Mouse (Mus musculus): ENCODE measurements around the gene Nol9. TPM values are rescaled to one million over a fixed set of nuclear protein-coding genes. Genes with fewer than 3 reads are reported as not detected.

The Nol9 gene
- total and polyA plus RNA-seq, 2 experiments from 2014 or later, result 17.1 to 33.0 TPM

GRCm38 (mm10) chr4:152101921-152102320 is 62.8 kb downstream of the Nol9 start:
- H3K4me3 ChIP-seq (ENCODE audit: low read length), result no peak overlapping the region
- ATAC-seq, result no peak
- no peak for TF ChIP-seq CTCF (IDR thresholded peaks at IDR 0.05; ENCODE audit: low read depth)
- H3K4me1 ChIP-seq (ENCODE audit: insufficient read depth, low read length), result no peaks in the 10 kb centered on the region
- H3K4me2 ChIP-seq (ENCODE audit: low read depth, low read length), result no peak overlapping the region
- peaks cover 10% of the 10 kb centered on the region; the same call in 1 of the 2 replicates for H3K36me3 ChIP-seq (ENCODE audit: insufficient read depth, low read length)
- WGBS, result 93% methylated on average over 16 of the region's 16 CpGs
- H3K9me3 ChIP-seq (ENCODE audit: low read length), result no peaks in the 10 kb centered on the region
- no peak for DNase-seq (ENCODE audit: low spot score)
- no peaks in the 10 kb centered on the region for H3K27me3 ChIP-seq (ENCODE audit: insufficient read depth, low read length)
- no peak overlapping the region for H3K9ac ChIP-seq (replicated peaks; ENCODE audit: low read length)
- no peak overlapping the region for H3K27ac ChIP-seq

- Histone ChIP-seq H3K27me3 (ENCODE audit: insufficient read depth, low read length) (no peaks in the 10 kb centered on the region), H3K9me3 (ENCODE audit: low read length) (no peaks in the 10 kb centered on the region), H3K27ac (no peak overlapping the region), H3K36me3 (ENCODE audit: insufficient read depth, low read length) (peaks cover 10% of the 10 kb centered on the region; the same call in 1 of the 2 replicates), H3K9ac (replicated peaks; ENCODE audit: low read length) (no peak overlapping the region), H3K4me3 (ENCODE audit: low read length) (no peak overlapping the region), H3K4me2 (ENCODE audit: low read depth, low read length) (no peak overlapping the region), H3K4me1 (ENCODE audit: insufficient read depth, low read length) (peaks cover 5% of the 10 kb centered on the region; the same call in 1 of the 2 replicates)
- WGBS, result 38% methylated on average over 7 of the region's 7 CpGs
- TF ChIP-seq CTCF (IDR thresholded peaks at IDR 0.05; ENCODE audit: low read depth), result peak; percentile 89
- ATAC-seq (no peak), DNase-seq (ENCODE audit: low spot score) (peak; percentile 68)
Measured at GRCm38 (mm10) chr4:152103025-152103424, 63.9 kb downstream of the Nol9 start.

GRCm38 (mm10) chr4:152106746-152107145 is 67.6 kb downstream of the Nol9 start:
- H3K27me3 ChIP-seq (ENCODE audit: insufficient read depth, low read length), result no peaks in the 10 kb centered on the region
- WGBS, result 62% methylated on average over 9 of the region's 9 CpGs
- H3K9ac ChIP-seq (replicated peaks; ENCODE audit: low read length), result no peak overlapping the region
- peaks cover 10% of the 10 kb centered on the region; the same call in 1 of the 2 replicates for H3K36me3 ChIP-seq (ENCODE audit: insufficient read depth, low read length)
- peaks cover 14% of the 10 kb centered on the region for H3K4me1 ChIP-seq (ENCODE audit: insufficient read depth, low read length)
- peak; percentile 41; the same call in 1 of the 2 replicates for TF ChIP-seq CTCF (IDR thresholded peaks at IDR 0.05; ENCODE audit: low read depth)
- ATAC-seq (no peak), DNase-seq (ENCODE audit: low spot score) (no peak)
- no peaks in the 10 kb centered on the region for H3K9me3 ChIP-seq (ENCODE audit: low read length)
- H3K4me3 ChIP-seq (ENCODE audit: low read length), result no peak overlapping the region
- no peak overlapping the region for H3K27ac ChIP-seq
- no peak overlapping the region for H3K4me2 ChIP-seq (ENCODE audit: low read depth, low read length)

GRCm38 (mm10) chr4:152107493-152107892 is 68.4 kb downstream of the Nol9 start:
- Histone ChIP-seq H3K27me3 (ENCODE audit: insufficient read depth, low read length) (no peaks in the 10 kb centered on the region), H3K9ac (replicated peaks; ENCODE audit: low read length) (peak overlapping the region; percentile 6; the same call in 1 of the 2 replicates), H3K4me3 (ENCODE audit: low read length) (peak overlapping the region; percentile 24), H3K36me3 (ENCODE audit: insufficient read depth, low read length) (peaks cover 16% of the 10 kb centered on the region; the same call in 1 of the 2 replicates), H3K4me2 (ENCODE audit: low read depth, low read length) (peak overlapping the region; percentile 52), H3K9me3 (ENCODE audit: low read length) (no peaks in the 10 kb centered on the region), H3K4me1 (ENCODE audit: insufficient read depth, low read length) (peaks cover 14% of the 10 kb centered on the region), H3K27ac (peak overlapping the region; percentile 54)
- no peak for TF ChIP-seq CTCF (IDR thresholded peaks at IDR 0.05; ENCODE audit: low read depth)
- DNase-seq (ENCODE audit: low spot score), result peak; percentile 45
- WGBS, result 14% methylated on average over 24 of the region's 24 CpGs
- ATAC-seq, result peak; percentile 46

GRCm38 (mm10) chr4:152107971-152108509 is 68.9 kb downstream of the Nol9 start:
- Histone ChIP-seq H3K4me1 (ENCODE audit: insufficient read depth, low read length) (peaks cover 14% of the 10 kb centered on the region), H3K4me2 (ENCODE audit: low read depth, low read length) (peak overlapping the region; percentile 52), H3K27ac (peak overlapping the region; percentile 54), H3K9ac (replicated peaks; ENCODE audit: low read length) (peak overlapping the region; percentile 6), H3K4me3 (ENCODE audit: low read length) (peak overlapping the region; percentile 24), H3K9me3 (ENCODE audit: low read length) (no peaks in the 10 kb centered on the region), H3K36me3 (ENCODE audit: insufficient read depth, low read length) (peaks cover 16% of the 10 kb centered on the region; the same call in 1 of the 2 replicates), H3K27me3 (ENCODE audit: insufficient read depth, low read length) (no peaks in the 10 kb centered on the region)
- WGBS, result 17% methylated on average over 30 of the region's 30 CpGs
- ATAC-seq, result peak; percentile 92
- peak; percentile 90 for DNase-seq (ENCODE audit: low spot score)
- no peak for TF ChIP-seq CTCF (IDR thresholded peaks at IDR 0.05; ENCODE audit: low read depth)

GRCm38 (mm10) chr4:152108673-152109072 is 69.6 kb downstream of the Nol9 start:
- Histone ChIP-seq H3K4me2 (ENCODE audit: low read depth, low read length) (peak overlapping the region; percentile 52), H3K4me1 (ENCODE audit: insufficient read depth, low read length) (peaks cover 14% of the 10 kb centered on the region), H3K27me3 (ENCODE audit: insufficient read depth, low read length) (no peaks in the 10 kb centered on the region), H3K4me3 (ENCODE audit: low read length) (peak overlapping the region; percentile 24), H3K9me3 (ENCODE audit: low read length) (no peaks in the 10 kb centered on the region), H3K27ac (peak overlapping the region; percentile 54), H3K36me3 (ENCODE audit: insufficient read depth, low read length) (peaks cover 17% of the 10 kb centered on the region), H3K9ac (replicated peaks; ENCODE audit: low read length) (peak overlapping the region; percentile 6; the same call in 1 of the 2 replicates)
- DNase-seq (ENCODE audit: low spot score), result no peak
- WGBS, result 74% methylated on average over 5 of the region's 5 CpGs
- no peak for TF ChIP-seq CTCF (IDR thresholded peaks at IDR 0.05; ENCODE audit: low read depth)
- ATAC-seq, result no peak

GRCm38 (mm10) chr4:152109509-152109908 is 70.4 kb downstream of the Nol9 start:
- Histone ChIP-seq H3K9me3 (ENCODE audit: low read length) (no peaks in the 10 kb centered on the region), H3K4me1 (ENCODE audit: insufficient read depth, low read length) (peaks cover 14% of the 10 kb centered on the region), H3K27ac (no peak overlapping the region), H3K4me3 (ENCODE audit: low read length) (no peak overlapping the region), H3K27me3 (ENCODE audit: insufficient read depth, low read length) (0 out of 2 replicates have a peak, but pooled peaks cover 7% of the 10 kb centered on the region), H3K36me3 (ENCODE audit: insufficient read depth, low read length) (peaks cover 14% of the 10 kb centered on the region), H3K4me2 (ENCODE audit: low read depth, low read length) (no peak overlapping the region), H3K9ac (replicated peaks; ENCODE audit: low read length) (no peak overlapping the region)
- ATAC-seq (no peak), DNase-seq (ENCODE audit: low spot score) (no peak)
- WGBS, result 90% methylated on average over 3 of the region's 3 CpGs
- TF ChIP-seq CTCF (IDR thresholded peaks at IDR 0.05; ENCODE audit: low read depth), result peak; percentile 12; the same call in 1 of the 2 replicates

Measured in hindbrain, postnatal 0 days (tissue).